Mouse (Mus musculus) midbrain, embryonic 11.5 days (tissue): ENCODE measurements at regions not wholly inside any gene's neighbourhood (a gene's known extent, or its start where the extent isn't known, plus 50 kb on each side); places are given as distances from the start of the nearest gene placed in this dataset.
A peak's percentile ranks its signal among the peaks of the same experiment; 100 is the strongest.
"Not testable (repeated sequence)": the region's sequence is repeated elsewhere in the genome, so short reads cannot be mapped to it uniquely, and the experiment has no call there.

Source experiments
- ATAC-seq: fragments of 200-750 bp; cut with Nextera tagmentation; 2 replicates; pipeline ENCODE4 v1.8.0; 2017; ENCODE audit warnings: moderate TSS enrichment, moderate library complexity; ENCODE audit not compliant: low FRiP score
- DNase-seq: peaks from one replicate; pipeline ENCODE4 v3.0.0; 2015; ENCODE audit warnings: low spot score; ENCODE audit errors: missing footprints
- H3K27ac ChIP-seq: fragments of 300-500 bp; sonication (generic); 2 replicates; pipeline ENCODE4 v1.5.1; 2014; ENCODE audit warnings: low read depth, low read length
- H3K27me3 ChIP-seq: fragments of 300-500 bp; sonication (generic); 2 replicates; pipeline ENCODE4 v1.6.1; 2014; ENCODE audit warnings: mild to moderate bottlenecking, low read length, moderate library complexity, mixed read lengths; ENCODE audit not compliant: control insufficient read depth, insufficient read depth
- H3K36me3 ChIP-seq: fragments of 300-500 bp; sonication (generic); 2 replicates; pipeline ENCODE4 v1.6.1; 2014; ENCODE audit warnings: mild to moderate bottlenecking, low read length, moderate library complexity, mixed read lengths; ENCODE audit not compliant: control insufficient read depth, insufficient read depth
- H3K4me1 ChIP-seq: fragments of 300-500 bp; sonication (generic); 2 replicates; pipeline ENCODE4 v1.6.1; 2014; ENCODE audit warnings: low read length; ENCODE audit not compliant: control insufficient read depth, insufficient read depth
- H3K4me2 ChIP-seq: fragments of 300-500 bp; sonication (generic); 2 replicates; pipeline ENCODE4 v1.6.1; 2014; ENCODE audit warnings: mild to moderate bottlenecking, moderate library complexity
- H3K4me3 ChIP-seq: fragments of 300-500 bp; sonication (generic); 2 replicates; pipeline ENCODE4 v1.5.1; 2014; ENCODE audit warnings: low read depth, low read length
- H3K9ac ChIP-seq: fragments of 300-500 bp; sonication (generic); 2 replicates; pipeline ENCODE4 v1.6.1; 2014; ENCODE audit warnings: low read length
- H3K9me3 ChIP-seq: fragments of 300-500 bp; sonication (generic); 2 replicates; pipeline ENCODE4 v1.6.1; 2016; ENCODE audit warnings: low read length; ENCODE audit not compliant: control insufficient read depth
- WGBS: fragments of 180-500 bp; shearing (Covaris S2); extraction: QIAGEN DNeasy Blood & Tissue Kit; methylation state at CpG from one replicate; pipeline ENCODE4 v1.1.7; 2014; 5-methylcytosine and 5-hydroxymethylcytosine counted together

DNA sequence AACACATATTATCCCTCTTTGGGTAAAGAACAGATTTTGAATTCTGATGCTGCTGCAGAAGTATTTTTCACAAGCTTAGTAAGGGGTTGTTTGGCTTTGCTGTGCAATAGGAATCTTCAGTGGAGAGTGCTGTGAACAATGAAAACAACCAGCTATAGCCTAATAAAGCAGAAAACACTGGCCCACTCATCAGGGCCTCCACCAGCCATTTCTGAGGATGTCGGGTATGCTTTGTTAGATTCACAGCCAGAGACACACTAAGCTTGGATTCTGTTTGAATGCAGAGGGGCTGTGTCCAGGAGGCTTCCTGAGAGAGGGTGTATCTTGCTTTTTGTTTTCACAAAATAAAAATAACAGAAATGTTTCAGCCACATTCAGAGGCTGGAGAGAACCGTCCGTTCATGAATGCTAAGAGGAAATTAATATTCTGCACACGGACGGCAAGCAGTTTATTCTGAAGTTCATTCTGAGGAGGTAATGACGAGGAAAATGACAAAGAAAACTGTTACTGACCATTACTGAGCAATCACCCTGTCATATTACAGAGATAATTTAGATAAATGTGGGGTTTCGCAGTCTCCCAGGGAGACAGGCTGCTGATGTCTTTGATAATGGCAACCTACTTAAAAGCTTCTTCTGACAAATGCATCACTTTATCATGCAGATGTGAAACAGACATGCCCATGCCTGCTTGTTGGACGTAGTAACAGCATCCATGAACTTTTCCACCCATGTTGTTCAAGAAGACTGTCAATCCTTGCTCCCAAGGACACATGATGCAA is 198.1 kb upstream of the Myo3a start:
- Histone ChIP-seq H3K4me1 (no peaks in the 10 kb centered on the region; the same call in 1 of the 2 replicates), H3K36me3 (no peaks in the 10 kb centered on the region), H3K9ac (no peak overlapping the region), H3K27ac (no peak overlapping the region), H3K9me3 (no peaks in the 10 kb centered on the region), H3K27me3 (no peaks in the 10 kb centered on the region), H3K4me2 (no peak overlapping the region), H3K4me3 (no peak overlapping the region)
- WGBS: 67% methylated on average over 8 of the region's 8 CpGs
- ATAC-seq: peak; percentile 69
- peak; percentile 87 for DNase-seq

- ATAC-seq (no peak; the same call in 1 of the 2 replicates), DNase-seq (no peak)
- Histone ChIP-seq H3K4me3 (no peak overlapping the region), H3K36me3 (no peaks in the 10 kb centered on the region), H3K9ac (no peak overlapping the region), H3K27ac (no peak overlapping the region), H3K9me3 (no peaks in the 10 kb centered on the region), H3K4me1 (no peaks in the 10 kb centered on the region; the same call in 1 of the 2 replicates), H3K4me2 (no peak overlapping the region), H3K27me3 (no peaks in the 10 kb centered on the region)
- WGBS: 93% methylated on average over 5 of the region's 5 CpGs
Measured at GRCm38 (mm10) chr2:22029804-22030194, 197.5 kb upstream of the Myo3a start.

DNA sequence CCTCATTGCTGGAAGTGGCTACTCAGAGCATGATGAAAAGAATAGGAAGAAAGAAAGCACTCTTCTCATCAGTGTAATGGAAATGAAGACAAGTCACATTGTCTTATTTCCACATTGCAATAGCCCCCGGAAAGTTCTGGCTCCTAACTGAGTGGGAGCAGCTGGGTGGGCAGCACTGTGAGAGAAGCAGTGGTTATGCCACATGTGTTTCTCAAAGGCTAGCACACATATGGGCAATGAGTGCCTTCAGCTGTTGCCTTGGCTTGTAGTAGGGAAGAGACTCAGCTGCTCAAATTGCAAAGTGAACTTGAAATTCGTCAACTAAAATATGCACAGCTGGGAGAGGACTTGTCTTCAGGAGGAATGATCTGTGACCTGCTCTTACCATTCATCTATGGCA is 190.5 kb upstream of the Myo3a start:
- Histone ChIP-seq H3K36me3 (no peaks in the 10 kb centered on the region), H3K4me2 (no peak overlapping the region), H3K9me3 (no peaks in the 10 kb centered on the region), H3K27me3 (no peaks in the 10 kb centered on the region), H3K4me1 (no peaks in the 10 kb centered on the region), H3K9ac (no peak overlapping the region), H3K27ac (no peak overlapping the region), H3K4me3 (no peak overlapping the region)
- no peak for DNase-seq
- no peak for ATAC-seq
- 83% methylated on average over 2 of the region's 2 CpGs for WGBS

DNA sequence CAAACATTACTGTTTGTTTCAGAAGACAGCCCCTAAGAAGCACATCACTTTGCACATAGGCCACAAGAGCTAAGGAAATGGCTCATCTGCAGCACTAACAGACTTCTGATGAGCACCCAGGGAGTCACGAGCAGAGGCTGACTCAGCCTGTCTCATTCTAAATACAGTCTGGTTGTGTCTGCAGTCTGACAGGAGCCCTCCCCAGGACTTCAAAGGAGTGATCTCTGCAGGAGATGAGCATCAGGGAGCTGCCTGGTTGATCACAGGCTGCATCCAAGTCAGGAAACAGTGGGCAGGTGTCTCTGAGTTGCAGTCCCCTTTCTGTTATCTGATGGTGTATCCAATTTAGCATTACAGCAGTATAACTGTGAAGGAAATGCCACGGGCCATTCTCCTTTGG is 188.5 kb upstream of the Myo3a start:
- no peak overlapping the region for H3K9ac ChIP-seq
- DNase-seq (no peak), ATAC-seq (no peak)
- no peaks in the 10 kb centered on the region for H3K27me3 ChIP-seq
- H3K36me3 ChIP-seq: no peaks in the 10 kb centered on the region
- H3K4me1 ChIP-seq: no peaks in the 10 kb centered on the region
- no peak overlapping the region for H3K4me2 ChIP-seq
- H3K9me3 ChIP-seq: no peaks in the 10 kb centered on the region
- WGBS: 31% methylated on average over 2 of the region's 2 CpGs
- H3K27ac ChIP-seq: no peak overlapping the region
- no peak overlapping the region for H3K4me3 ChIP-seq

GRCm38 (mm10) chr2:22043937-22044336 is 183.4 kb upstream of the Myo3a start:
- H3K9me3 ChIP-seq, H3K4me1 ChIP-seq, H3K36me3 ChIP-seq, H3K27me3 ChIP-seq, H3K27ac ChIP-seq, H3K4me2 ChIP-seq, H3K9ac ChIP-seq, DNase-seq, H3K4me3 ChIP-seq, ATAC-seq: not testable (repeated sequence)
- WGBS: 90% methylated on average over 6 of the region's 6 CpGs

DNA sequence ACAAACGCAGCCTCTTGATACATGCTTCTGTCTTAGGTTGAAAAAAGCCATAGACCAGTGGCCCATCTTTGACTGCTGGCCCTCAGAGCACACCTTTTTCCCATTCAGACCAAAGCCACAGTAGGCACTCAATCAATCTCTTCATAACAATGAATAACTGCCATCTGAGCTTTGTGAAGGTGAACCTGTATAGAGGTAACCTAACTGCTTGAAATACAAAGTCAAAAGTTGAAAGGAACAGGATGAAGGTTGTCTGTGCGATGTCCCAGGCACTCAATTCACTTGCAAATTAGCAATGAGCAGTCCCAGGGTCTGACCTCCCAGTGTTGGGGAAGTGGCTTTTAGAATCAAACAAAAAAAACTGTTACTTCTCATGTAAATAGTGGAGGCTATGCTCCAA is 182.4 kb upstream of the Myo3a start:
- Histone ChIP-seq H3K27ac (no peak overlapping the region), H3K36me3 (no peaks in the 10 kb centered on the region), H3K4me1 (no peaks in the 10 kb centered on the region), H3K27me3 (no peaks in the 10 kb centered on the region), H3K9me3 (no peaks in the 10 kb centered on the region), H3K9ac (no peak overlapping the region), H3K4me3 (no peak overlapping the region), H3K4me2 (no peak overlapping the region)
- 61% methylated on average over 2 of the region's 2 CpGs for WGBS
- ATAC-seq (no peak), DNase-seq (no peak)

DNA sequence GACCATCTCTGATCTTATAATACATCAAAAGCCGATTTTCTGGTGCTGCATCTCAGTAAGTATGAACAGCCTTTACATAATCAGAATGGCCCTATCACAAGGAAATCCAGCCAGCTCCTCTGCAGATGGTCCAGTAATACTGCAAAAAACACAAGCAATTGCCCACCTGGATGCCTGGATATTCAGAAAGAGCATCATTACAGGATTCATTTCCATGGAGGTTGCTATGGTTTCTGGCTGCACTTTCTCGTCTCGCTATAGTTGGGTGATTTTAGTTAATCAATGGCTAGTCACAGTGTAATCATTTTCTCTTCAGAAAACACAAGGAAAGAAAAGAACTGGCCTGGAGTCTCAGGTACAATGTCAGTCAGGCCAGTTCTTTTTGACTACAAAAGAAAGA is 179.8 kb upstream of the Myo3a start:
- no peaks in the 10 kb centered on the region for H3K4me1 ChIP-seq
- no peaks in the 10 kb centered on the region for H3K9me3 ChIP-seq
- H3K4me3 ChIP-seq: no peak overlapping the region
- H3K9ac ChIP-seq: no peak overlapping the region
- no peak for ATAC-seq
- WGBS: 68% methylated on average over 3 of the region's 3 CpGs
- DNase-seq: no peak
- H3K27me3 ChIP-seq: no peaks in the 10 kb centered on the region
- no peak overlapping the region for H3K4me2 ChIP-seq
- no peak overlapping the region for H3K27ac ChIP-seq
- no peaks in the 10 kb centered on the region for H3K36me3 ChIP-seq

DNA sequence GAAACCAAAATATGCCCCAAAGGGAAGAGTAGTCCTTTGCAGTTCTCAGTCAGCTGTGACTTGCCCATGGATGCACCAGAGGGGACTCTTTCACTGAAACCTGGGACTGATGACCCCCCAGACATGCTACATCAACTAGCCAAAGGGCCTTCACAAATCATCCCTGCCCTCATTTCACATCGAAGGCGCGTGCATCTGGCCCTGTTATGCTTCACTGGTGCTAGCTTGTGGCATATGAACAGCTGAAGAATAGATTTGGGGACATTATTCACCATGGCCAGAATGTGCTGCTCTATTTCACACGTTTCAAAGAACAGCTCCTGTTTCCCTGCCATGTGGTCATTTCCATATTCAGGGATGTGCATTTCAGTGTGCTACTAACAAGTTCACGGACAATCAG is 160.8 kb upstream of the Myo3a start:
- ATAC-seq (peak; percentile 35; the same call in 1 of the 2 replicates), DNase-seq (no peak)
- no peak overlapping the region for H3K4me2 ChIP-seq
- 82% methylated on average over 5 of the region's 5 CpGs for WGBS
- H3K4me1 ChIP-seq: no peaks in the 10 kb centered on the region
- H3K27me3 ChIP-seq: no peaks in the 10 kb centered on the region
- H3K9me3 ChIP-seq: no peaks in the 10 kb centered on the region
- no peak overlapping the region for H3K4me3 ChIP-seq
- no peak overlapping the region for H3K27ac ChIP-seq
- no peaks in the 10 kb centered on the region for H3K36me3 ChIP-seq
- H3K9ac ChIP-seq: no peak overlapping the region

DNA sequence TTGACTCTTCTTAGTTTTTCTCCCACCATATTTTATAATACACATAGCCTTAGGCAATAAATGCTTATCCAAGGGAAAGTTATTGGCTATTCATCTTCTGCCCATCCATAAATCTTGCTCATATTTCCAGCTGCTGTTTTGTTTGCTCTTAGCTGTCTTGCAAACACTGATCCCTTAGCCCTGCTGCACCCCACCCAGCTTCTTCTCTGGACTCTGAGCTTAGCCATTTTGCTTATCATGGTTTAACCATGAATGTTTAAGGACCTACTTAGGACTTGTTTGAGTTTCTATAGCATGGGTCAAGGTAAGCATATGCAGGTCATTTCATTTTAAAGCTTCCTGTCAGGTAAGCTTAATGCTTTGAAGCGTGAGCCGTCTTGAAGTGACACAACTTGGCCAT is 130.5 kb upstream of the Myo3a start:
- Histone ChIP-seq H3K27ac (no peak overlapping the region), H3K4me3 (no peak overlapping the region), H3K4me2 (no peak overlapping the region), H3K27me3 (no peaks in the 10 kb centered on the region), H3K4me1 (no peaks in the 10 kb centered on the region), H3K9ac (no peak overlapping the region), H3K9me3 (no peaks in the 10 kb centered on the region), H3K36me3 (no peaks in the 10 kb centered on the region)
- ATAC-seq (no peak), DNase-seq (no peak)
- WGBS: 86% methylated on average over 2 of the region's 2 CpGs
